Mouse (Mus musculus) lung, embryonic 14.5 days (tissue): ENCODE data around the gene Grk2. TPM values are rescaled to one million over a fixed set of nuclear protein-coding genes. Genes with fewer than 3 reads are reported as not detected.

Source experiments
- ATAC-seq: fragments of 200-750 bp; cut with Nextera tagmentation; 2 replicates; pipeline ENCODE4 v1.8.0; 2017; ENCODE audit warnings: mild to moderate bottlenecking, moderate TSS enrichment, moderate library complexity; ENCODE audit not compliant: insufficient read depth
- DNase-seq: peaks from one replicate; pipeline ENCODE4 v3.0.0-alpha.2; 2015
- H3K27ac ChIP-seq: fragments of 300-500 bp; sonication (generic); 2 replicates; pipeline ENCODE4 v1.5.1; 2014; ENCODE audit warnings: low read depth, mild to moderate bottlenecking, moderate library complexity
- H3K27me3 ChIP-seq: fragments of 300-500 bp; sonication (generic); 2 replicates; pipeline ENCODE4 v1.6.1; 2014; ENCODE audit warnings: low read length, control low read depth; ENCODE audit not compliant: insufficient read depth
- H3K36me3 ChIP-seq: fragments of 300-500 bp; sonication (generic); 2 replicates; pipeline ENCODE4 v1.6.1; 2014; ENCODE audit warnings: control low read depth; ENCODE audit not compliant: insufficient read depth
- H3K4me1 ChIP-seq: fragments of 300-500 bp; sonication (generic); 2 replicates; pipeline ENCODE4 v1.6.1; 2014; ENCODE audit warnings: antibody characterized with exemption, control low read depth; ENCODE audit not compliant: insufficient read depth
- H3K4me2 ChIP-seq: fragments of 300-500 bp; sonication (generic); 2 replicates; pipeline ENCODE4 v1.6.1; 2014; ENCODE audit warnings: mild to moderate bottlenecking
- H3K4me3 ChIP-seq: fragments of 300-500 bp; sonication (generic); 2 replicates; pipeline ENCODE4 v1.5.1; 2014; ENCODE audit warnings: low read depth, low read length
- H3K9ac ChIP-seq: fragments of 300-500 bp; sonication (generic); 2 replicates; pipeline ENCODE4 v1.6.1; 2014
- H3K9me3 ChIP-seq: fragments of 300-500 bp; sonication (generic); 2 replicates; pipeline ENCODE4 v1.6.1; 2016; ENCODE audit warnings: low read depth, low read length, control low read depth
- CTCF ChIP-seq: IDR thresholded peaks from 2 replicates; pipeline ENCODE4 v1.5.1; 2016; ENCODE audit warnings: antibody characterized with exemption, low read depth
- WGBS: fragments of 180-500 bp; shearing (Covaris S2); extraction: QIAGEN DNeasy Blood & Tissue Kit; methylation state at CpG from one replicate; pipeline ENCODE4 v1.1.7; 2014; 5-methylcytosine and 5-hydroxymethylcytosine counted together
- polyA plus RNA-seq: library from polyadenylated mRNA; unstranded; fragments of >200 nt; fragmentation: Nextera tagmentation; extraction: Ambion mirVana; gene quantifications from 2 replicates; pipeline ENCODE4 v1.2.1, GENCODE M21; 2014

The Grk2 gene
- 19.4 and 23.0 TPM in 2 replicates for polyA plus RNA-seq

- Histone ChIP-seq H3K36me3 (0 out of 2 replicates have a peak, but pooled peaks cover 3% of the 10 kb centered on the region), H3K4me3 (peak within 1 kb of the TSS; percentile 99), H3K4me1 (peaks cover 34% of the 10 kb centered on the region), H3K27ac (peak within 1 kb of the TSS; percentile 89), H3K27me3 (no peaks in the 10 kb centered on the region), H3K9ac (peak within 1 kb of the TSS; percentile 93), H3K4me2 (peak within 1 kb of the TSS; percentile 93), H3K9me3 (no peaks in the 10 kb centered on the region)
- peak; percentile 88 for DNase-seq
- ATAC-seq: peak; percentile 75
- TF ChIP-seq CTCF: peak; percentile 73
- under 1% methylated on average over 22 of the region's 46 CpGs for WGBS
Observed at GRCm38 (mm10) chr19:4306190-4306577, at the start of gene Grk2. Grk2 (minus strand) TSS chr19:4306222.

GRCm38 (mm10) chr19:4349455-4349854 lies 43.4 kb upstream of the Grk2 start:
- peaks cover 84% of the 10 kb centered on the region for H3K36me3 ChIP-seq
- ATAC-seq (no peak), DNase-seq (no peak)
- WGBS: 92% methylated on average over 2 of the region's 2 CpGs
- H3K27me3 ChIP-seq: no peaks in the 10 kb centered on the region
- H3K27ac ChIP-seq: no peak overlapping the region
- no peak overlapping the region for H3K9ac ChIP-seq
- H3K4me3 ChIP-seq: no peak overlapping the region
- H3K4me2 ChIP-seq: no peak overlapping the region
- H3K4me1 ChIP-seq: no peaks in the 10 kb centered on the region
- no peak for TF ChIP-seq CTCF
- H3K9me3 ChIP-seq: no peaks in the 10 kb centered on the region

DNA sequence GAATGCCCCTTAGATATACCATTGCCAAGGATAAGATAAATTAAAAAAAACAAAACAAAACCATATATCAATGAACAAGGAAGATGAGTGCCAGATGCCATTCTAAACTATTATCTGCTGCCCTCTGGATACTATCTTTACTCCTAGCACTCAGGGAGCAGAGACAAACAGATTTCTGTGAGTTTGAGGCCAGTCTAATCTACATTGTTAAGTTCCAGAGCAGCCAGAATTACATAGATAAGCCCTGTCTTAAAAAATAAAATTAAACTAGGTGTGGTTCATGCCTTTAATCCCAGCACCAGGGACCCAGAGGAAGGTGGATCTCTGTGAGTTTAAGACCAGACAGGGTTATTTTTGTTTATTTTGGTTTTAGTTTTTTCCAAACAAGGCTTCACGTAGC lies 40.5 kb upstream of the Grk2 start:
- H3K36me3 ChIP-seq: peaks cover 92% of the 10 kb centered on the region
- 78% methylated on average over 1 of the region's 1 CpGs for WGBS

DNA sequence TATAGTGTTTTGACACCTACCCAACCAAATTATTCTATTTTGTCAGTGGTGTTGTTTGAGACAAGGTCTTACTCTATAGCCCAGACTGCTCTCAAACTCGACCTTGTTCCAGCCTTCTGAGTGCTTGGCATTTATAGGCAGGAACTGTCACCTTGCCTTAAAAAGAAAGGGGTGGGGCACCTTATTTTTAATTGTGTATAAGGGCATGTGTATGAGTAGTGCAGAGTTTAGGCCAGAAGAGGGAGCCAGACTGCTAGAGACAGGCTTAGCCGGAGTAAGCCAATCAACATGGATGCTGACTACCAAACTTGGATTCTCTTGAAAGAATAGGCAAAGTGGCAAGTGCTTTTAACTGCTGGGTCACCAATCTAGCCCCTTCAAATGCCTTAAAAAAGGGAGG lies 32.1 kb upstream of the Grk2 start:
- peak; percentile 72 for TF ChIP-seq CTCF
- no peak for ATAC-seq
- H3K9ac ChIP-seq: no peak overlapping the region
- WGBS: 33% methylated on average over 2 of the region's 2 CpGs
- H3K4me2 ChIP-seq: no peak overlapping the region
- H3K36me3 ChIP-seq: peaks cover 49% of the 10 kb centered on the region
- DNase-seq: peak; percentile 82
- H3K4me1 ChIP-seq: 0 out of 2 replicates have a peak, but pooled peaks cover 3% of the 10 kb centered on the region
- H3K9me3 ChIP-seq: no peaks in the 10 kb centered on the region
- H3K4me3 ChIP-seq: no peak overlapping the region
- H3K27me3 ChIP-seq: no peaks in the 10 kb centered on the region
- no peak overlapping the region for H3K27ac ChIP-seq

More for the DNA sequence above, 40.5 kb upstream of the Grk2 start:
- Histone ChIP-seq H3K4me2 (no peak overlapping the region), H3K27me3 (no peaks in the 10 kb centered on the region), H3K4me1 (no peaks in the 10 kb centered on the region), H3K4me3 (no peak overlapping the region), H3K27ac (no peak overlapping the region), H3K9ac (no peak overlapping the region), H3K9me3 (no peaks in the 10 kb centered on the region)
- no peak for ATAC-seq
- DNase-seq: no peak
- no peak for TF ChIP-seq CTCF

GRCm38 (mm10) chr19:4333791-4334190 lies 27.8 kb upstream of the Grk2 start:
- H3K4me1 ChIP-seq: 0 out of 2 replicates have a peak, but pooled peaks cover 3% of the 10 kb centered on the region
- H3K27ac ChIP-seq: peak overlapping the region; percentile 93
- under 1% methylated on average over 16 of the region's 16 CpGs for WGBS
- no peaks in the 10 kb centered on the region for H3K9me3 ChIP-seq
- peaks cover 43% of the 10 kb centered on the region for H3K36me3 ChIP-seq
- H3K4me3 ChIP-seq: peak overlapping the region; percentile 60
- peak overlapping the region; percentile 86 for H3K4me2 ChIP-seq
- DNase-seq (peak; percentile 98), ATAC-seq (peak; percentile 99)
- H3K9ac ChIP-seq: peak overlapping the region; percentile 68
- TF ChIP-seq CTCF: peak; percentile 25; the same call in 1 of the 2 replicates
- no peaks in the 10 kb centered on the region for H3K27me3 ChIP-seq

- ATAC-seq: peak; percentile 20
- no peak for TF ChIP-seq CTCF
- peak overlapping the region; percentile 68 for H3K9ac ChIP-seq
- 0 out of 2 replicates have a peak, but pooled peaks cover 3% of the 10 kb centered on the region for H3K4me1 ChIP-seq
- peak overlapping the region; percentile 93 for H3K27ac ChIP-seq
- peak overlapping the region; percentile 60 for H3K4me3 ChIP-seq
- H3K9me3 ChIP-seq: no peaks in the 10 kb centered on the region
- no peak for DNase-seq
- no peaks in the 10 kb centered on the region for H3K27me3 ChIP-seq
- 1% methylated on average over 13 of the region's 13 CpGs for WGBS
- peaks cover 45% of the 10 kb centered on the region for H3K36me3 ChIP-seq
- peak overlapping the region; percentile 86 for H3K4me2 ChIP-seq
Observed at GRCm38 (mm10) chr19:4333100-4333775, 27.2 kb upstream of the Grk2 start.

DNA sequence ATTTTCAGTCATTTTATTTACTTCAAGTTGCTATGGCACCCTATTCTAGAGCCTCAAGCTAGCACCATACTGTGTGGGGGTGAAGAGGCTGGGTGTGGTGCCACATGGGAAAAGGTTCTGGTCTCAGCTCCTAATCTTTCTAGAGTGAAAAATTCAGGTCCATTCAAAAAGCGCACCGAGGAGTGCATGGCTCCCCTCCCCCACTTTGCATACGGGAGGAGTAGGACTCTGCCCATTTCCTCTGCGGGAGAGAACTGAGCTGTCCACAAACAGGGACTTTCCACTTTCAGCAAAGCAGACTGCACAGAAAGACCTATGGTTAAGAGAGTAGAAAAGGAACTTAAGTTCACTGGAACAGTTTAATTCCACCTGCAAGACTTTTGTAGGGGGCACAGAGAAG lies 26.6 kb upstream of the Grk2 start:
- Histone ChIP-seq H3K27me3 (no peaks in the 10 kb centered on the region), H3K9me3 (no peaks in the 10 kb centered on the region), H3K9ac (peak overlapping the region; percentile 68), H3K36me3 (peaks cover 51% of the 10 kb centered on the region), H3K4me3 (peak overlapping the region; percentile 60), H3K4me2 (peak overlapping the region; percentile 86), H3K27ac (peak overlapping the region; percentile 93), H3K4me1 (0 out of 2 replicates have a peak, but pooled peaks cover 3% of the 10 kb centered on the region)
- no peak for TF ChIP-seq CTCF
- under 1% methylated on average over 4 of the region's 4 CpGs for WGBS
- DNase-seq (peak; percentile 78), ATAC-seq (no peak; the same call in 1 of the 2 replicates)
